Mouse (Mus musculus): Measurements from ENCODE around the gene Vmn2r67.
"Not testable (repeated sequence)": the region's sequence is repeated elsewhere in the genome, so short reads cannot be mapped to it uniquely, and the experiment has no call there.

Vmn2r67 gene

DNA sequence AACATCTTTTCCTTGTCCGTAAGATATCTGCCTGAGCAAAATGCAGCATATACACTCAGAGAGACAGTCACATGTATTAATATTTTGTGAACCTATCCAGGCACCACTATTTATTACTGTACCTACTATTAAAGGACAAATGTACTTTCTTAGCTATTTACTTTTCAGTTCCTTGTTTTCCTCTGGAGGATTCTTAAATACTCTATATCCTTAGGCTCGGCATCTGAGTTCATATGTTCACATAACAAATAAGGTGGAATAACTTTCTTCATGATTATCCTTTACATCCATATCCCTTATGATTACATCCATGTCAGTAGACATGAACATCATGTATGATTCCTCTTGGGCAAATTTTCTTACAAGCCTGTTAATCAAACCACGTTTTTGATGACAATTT, at the start of gene Vmn2r67:
Vmn2r67 (minus strand) TSS at position 101 of the 400 bp plus-strand sequence.
- Histone ChIP-seq H3K36me3 (ENCODE audit: control insufficient read depth, insufficient read depth, low read length, poor library complexity, severe bottlenecking) (no peaks in the 10 kb centered on the region), H3K27me3 (ENCODE audit: control insufficient read depth, insufficient read depth, low read length, poor library complexity, severe bottlenecking) (no peaks in the 10 kb centered on the region)
- DNase-seq (ENCODE audit: low read depth, low spot score): no peak

DNA sequence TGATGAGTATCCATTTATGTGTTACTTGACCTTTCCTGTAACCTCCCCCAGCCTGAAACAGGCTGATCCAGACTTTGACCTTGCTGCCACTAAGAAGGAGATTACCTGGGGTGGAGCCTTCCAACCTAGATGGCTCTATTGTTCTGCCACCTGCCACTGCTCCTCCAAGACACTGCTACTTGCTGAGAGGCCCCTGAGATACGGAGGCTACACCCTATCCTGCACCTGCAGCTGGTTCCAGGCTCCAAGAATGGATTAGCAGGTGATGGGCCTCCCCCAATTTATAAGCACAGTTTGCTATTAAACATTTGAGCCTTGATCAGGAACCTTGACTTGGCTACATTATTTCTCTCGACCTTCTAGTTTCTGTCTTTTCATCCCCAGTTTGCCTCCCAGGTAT, 51.3 kb downstream of the Vmn2r67 start:
- not testable (repeated sequence) for DNase-seq (ENCODE audit: low read depth, low spot score); H3K36me3 ChIP-seq (ENCODE audit: control insufficient read depth, insufficient read depth, low read length, poor library complexity, severe bottlenecking); H3K27me3 ChIP-seq (ENCODE audit: control insufficient read depth, insufficient read depth, low read length, poor library complexity, severe bottlenecking)
